Mouse (Mus musculus): ENCODE measurements at regions not wholly inside any gene's neighbourhood (a gene's known extent, or its start where the extent isn't known, plus 50 kb on each side); places are given as distances from the start of the nearest gene placed in this dataset.

DNA sequence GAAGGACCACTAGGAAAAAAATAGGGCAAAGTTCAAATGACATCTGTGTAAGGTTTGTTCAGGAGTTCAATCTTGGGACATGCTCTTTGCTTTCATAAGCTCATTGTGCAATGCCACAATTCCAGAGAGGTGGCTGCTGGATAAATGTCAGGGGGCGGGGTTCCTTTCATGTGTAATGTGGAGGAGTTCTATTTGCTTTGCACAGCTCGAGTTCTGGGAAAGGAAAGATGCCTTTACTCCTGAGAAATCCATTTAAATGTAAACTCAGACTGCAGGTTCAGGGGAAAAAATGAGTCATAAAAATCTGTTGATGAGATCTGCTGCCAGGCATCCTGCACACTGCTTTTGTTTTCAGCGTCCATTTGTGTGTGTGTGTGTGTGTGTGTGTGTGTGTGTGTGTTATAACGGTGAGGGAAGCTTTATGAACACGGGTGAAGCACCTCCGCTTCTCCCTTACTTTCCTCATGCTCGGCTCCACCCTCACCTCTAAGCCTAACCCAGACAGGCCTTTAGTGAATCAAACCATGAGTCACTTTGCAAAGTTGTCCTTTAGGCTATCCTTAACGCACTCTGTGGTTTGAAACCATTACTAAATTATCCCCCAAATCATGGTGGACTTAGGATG is 99.9 kb upstream of the Acsl4 start:
- ATAC-seq (ENCODE audit: low read depth), result no peak
- no peak overlapping the region for H3K4me3 ChIP-seq (ENCODE audit: low read depth, low read length)
- no peak overlapping the region for H3K9ac ChIP-seq (replicated peaks; ENCODE audit: low read depth, low read length)
- 68% methylated on average over 8 of the region's 8 CpGs for WGBS
- H3K9me3 ChIP-seq (ENCODE audit: control insufficient read depth, low read length), result no peaks in the 10 kb centered on the region
- H3K4me1 ChIP-seq (ENCODE audit: control insufficient read depth, insufficient read depth, low read length), result no peaks in the 10 kb centered on the region
- no peaks in the 10 kb centered on the region for H3K27me3 ChIP-seq (ENCODE audit: control insufficient read depth, insufficient read depth, low read length)
- H3K36me3 ChIP-seq (ENCODE audit: control insufficient read depth, insufficient read depth, low read length), result no peaks in the 10 kb centered on the region
- no peak overlapping the region for H3K27ac ChIP-seq (ENCODE audit: low read depth, low read length)
- no peak overlapping the region for H3K4me2 ChIP-seq (ENCODE audit: low read depth, low read length)

- Histone ChIP-seq H3K4me3 (ENCODE audit: low read depth, low read length) (no peak overlapping the region), H3K27me3 (ENCODE audit: control insufficient read depth, insufficient read depth, low read length) (no peaks in the 10 kb centered on the region), H3K9me3 (ENCODE audit: control insufficient read depth, low read length) (no peaks in the 10 kb centered on the region), H3K9ac (replicated peaks; ENCODE audit: low read depth, low read length) (no peak overlapping the region), H3K27ac (ENCODE audit: low read depth, low read length) (no peak overlapping the region), H3K4me2 (ENCODE audit: low read depth, low read length) (no peak overlapping the region), H3K4me1 (ENCODE audit: control insufficient read depth, insufficient read depth, low read length) (no peaks in the 10 kb centered on the region), H3K36me3 (ENCODE audit: control insufficient read depth, insufficient read depth, low read length) (no peaks in the 10 kb centered on the region)
- WGBS, result 77% methylated on average over 2 of the region's 2 CpGs
- no peak for ATAC-seq (ENCODE audit: low read depth)
Observed at GRCm38 (mm10) chrX:142501094-142501493, 110.8 kb upstream of the Acsl4 start.

DNA sequence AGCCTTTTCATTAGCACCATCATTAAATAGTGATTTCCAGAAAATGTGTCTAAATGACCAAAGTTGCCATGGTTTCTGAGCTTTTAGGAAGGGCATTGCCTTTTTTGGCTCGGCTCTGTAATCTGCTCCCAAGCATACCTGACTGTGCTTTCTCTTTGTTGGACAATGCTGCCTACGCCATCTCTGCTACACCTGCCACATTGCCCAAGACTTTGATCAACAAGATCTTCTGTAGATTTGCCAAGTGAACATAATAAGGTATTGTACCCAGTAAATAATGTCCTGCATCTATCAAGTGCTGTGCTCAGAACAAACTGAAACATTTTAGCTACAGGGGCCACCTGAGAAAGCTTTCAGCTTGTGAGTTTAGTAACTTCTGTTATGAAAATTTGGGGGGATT is 114.6 kb upstream of the Acsl4 start:
- Histone ChIP-seq H3K27me3 (ENCODE audit: control insufficient read depth, insufficient read depth, low read length) (no peaks in the 10 kb centered on the region), H3K36me3 (ENCODE audit: control insufficient read depth, insufficient read depth, low read length) (no peaks in the 10 kb centered on the region), H3K4me1 (ENCODE audit: control insufficient read depth, insufficient read depth, low read length) (no peaks in the 10 kb centered on the region), H3K4me3 (ENCODE audit: low read depth, low read length) (no peak overlapping the region), H3K9me3 (ENCODE audit: control insufficient read depth, low read length) (no peaks in the 10 kb centered on the region), H3K4me2 (ENCODE audit: low read depth, low read length) (no peak overlapping the region), H3K9ac (replicated peaks; ENCODE audit: low read depth, low read length) (no peak overlapping the region), H3K27ac (ENCODE audit: low read depth, low read length) (no peak overlapping the region)
- no peak for ATAC-seq (ENCODE audit: low read depth)
- 69% methylated on average over 2 of the region's 2 CpGs for WGBS

- ATAC-seq (ENCODE audit: low read depth), result no peak
- H3K4me3 ChIP-seq (ENCODE audit: low read depth, low read length), result no peak overlapping the region
- no peak overlapping the region for H3K9ac ChIP-seq (replicated peaks; ENCODE audit: low read depth, low read length)
- no peak overlapping the region for H3K27ac ChIP-seq (ENCODE audit: low read depth, low read length)
- no peaks in the 10 kb centered on the region for H3K36me3 ChIP-seq (ENCODE audit: control insufficient read depth, insufficient read depth, low read length)
- H3K4me2 ChIP-seq (ENCODE audit: low read depth, low read length), result no peak overlapping the region
- no peaks in the 10 kb centered on the region for H3K9me3 ChIP-seq (ENCODE audit: control insufficient read depth, low read length)
- no peaks in the 10 kb centered on the region for H3K4me1 ChIP-seq (ENCODE audit: control insufficient read depth, insufficient read depth, low read length)
- H3K27me3 ChIP-seq (ENCODE audit: control insufficient read depth, insufficient read depth, low read length), result no peaks in the 10 kb centered on the region
Observed at GRCm38 (mm10) chrX:142507475-142507874, 117.1 kb upstream of the Acsl4 start.

- H3K27ac ChIP-seq (ENCODE audit: low read depth, low read length), result no peak overlapping the region
- H3K4me2 ChIP-seq (ENCODE audit: low read depth, low read length), result no peak overlapping the region
- no peaks in the 10 kb centered on the region for H3K27me3 ChIP-seq (ENCODE audit: control insufficient read depth, insufficient read depth, low read length)
- ATAC-seq (ENCODE audit: low read depth), result no peak
- no peak overlapping the region for H3K4me3 ChIP-seq (ENCODE audit: low read depth, low read length)
- 91% methylated on average over 5 of the region's 5 CpGs for WGBS
- no peaks in the 10 kb centered on the region for H3K36me3 ChIP-seq (ENCODE audit: control insufficient read depth, insufficient read depth, low read length)
- no peaks in the 10 kb centered on the region for H3K9me3 ChIP-seq (ENCODE audit: control insufficient read depth, low read length)
- no peaks in the 10 kb centered on the region for H3K4me1 ChIP-seq (ENCODE audit: control insufficient read depth, insufficient read depth, low read length)
- no peak overlapping the region for H3K9ac ChIP-seq (replicated peaks; ENCODE audit: low read depth, low read length)
Observed at GRCm38 (mm10) chrX:142516406-142517131, 126.2 kb upstream of the Acsl4 start.

DNA sequence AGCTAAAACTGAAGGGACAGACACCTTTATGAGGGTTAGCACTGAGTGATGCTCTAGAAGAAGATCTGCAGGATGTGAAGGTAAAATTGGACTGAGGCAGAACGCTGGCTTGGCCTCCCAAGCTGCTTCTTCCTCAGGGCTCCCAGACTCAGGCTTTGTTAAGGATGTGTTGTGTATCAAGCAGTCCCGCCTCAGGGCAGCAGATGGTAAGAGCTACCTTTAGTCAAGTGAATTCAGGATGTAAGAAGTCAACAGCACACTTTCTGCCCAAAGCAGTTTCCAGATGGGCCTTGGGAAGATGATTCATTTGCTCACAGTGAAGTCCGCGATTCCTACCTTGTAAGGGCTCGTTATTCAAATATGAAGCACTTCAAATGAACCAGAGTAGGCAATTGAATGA is 126.9 kb upstream of the Acsl4 start:
- Histone ChIP-seq H3K27me3 (ENCODE audit: control insufficient read depth, insufficient read depth, low read length) (no peaks in the 10 kb centered on the region), H3K9ac (replicated peaks; ENCODE audit: low read depth, low read length) (no peak overlapping the region), H3K36me3 (ENCODE audit: control insufficient read depth, insufficient read depth, low read length) (no peaks in the 10 kb centered on the region), H3K27ac (ENCODE audit: low read depth, low read length) (no peak overlapping the region), H3K4me2 (ENCODE audit: low read depth, low read length) (no peak overlapping the region), H3K9me3 (ENCODE audit: control insufficient read depth, low read length) (no peaks in the 10 kb centered on the region), H3K4me1 (ENCODE audit: control insufficient read depth, insufficient read depth, low read length) (no peaks in the 10 kb centered on the region), H3K4me3 (ENCODE audit: low read depth, low read length) (no peak overlapping the region)
- no peak for ATAC-seq (ENCODE audit: low read depth)
- WGBS, result 85% methylated on average over 5 of the region's 5 CpGs

GRCm38 (mm10) chrX:142521063-142521462 is 130.7 kb upstream of the Acsl4 start:
- H3K27me3 ChIP-seq (ENCODE audit: control insufficient read depth, insufficient read depth, low read length), result no peaks in the 10 kb centered on the region
- no peak overlapping the region for H3K27ac ChIP-seq (ENCODE audit: low read depth, low read length)
- no peaks in the 10 kb centered on the region for H3K9me3 ChIP-seq (ENCODE audit: control insufficient read depth, low read length)
- H3K9ac ChIP-seq (replicated peaks; ENCODE audit: low read depth, low read length), result no peak overlapping the region
- H3K4me3 ChIP-seq (ENCODE audit: low read depth, low read length), result no peak overlapping the region
- H3K4me1 ChIP-seq (ENCODE audit: control insufficient read depth, insufficient read depth, low read length), result no peaks in the 10 kb centered on the region
- WGBS, result 84% methylated on average over 4 of the region's 4 CpGs
- H3K4me2 ChIP-seq (ENCODE audit: low read depth, low read length), result no peak overlapping the region
- ATAC-seq (ENCODE audit: low read depth), result no peak
- H3K36me3 ChIP-seq (ENCODE audit: control insufficient read depth, insufficient read depth, low read length), result no peaks in the 10 kb centered on the region

- H3K4me3 ChIP-seq (ENCODE audit: low read depth, low read length), result no peak overlapping the region
- no peak overlapping the region for H3K27ac ChIP-seq (ENCODE audit: low read depth, low read length)
- H3K36me3 ChIP-seq (ENCODE audit: control insufficient read depth, insufficient read depth, low read length), result no peaks in the 10 kb centered on the region
- no peaks in the 10 kb centered on the region for H3K27me3 ChIP-seq (ENCODE audit: control insufficient read depth, insufficient read depth, low read length)
- ATAC-seq (ENCODE audit: low read depth), result no peak
- H3K9ac ChIP-seq (replicated peaks; ENCODE audit: low read depth, low read length), result no peak overlapping the region
- 36% methylated on average over 1 of the region's 1 CpGs for WGBS
- no peak overlapping the region for H3K4me2 ChIP-seq (ENCODE audit: low read depth, low read length)
- H3K4me1 ChIP-seq (ENCODE audit: control insufficient read depth, insufficient read depth, low read length), result no peaks in the 10 kb centered on the region
- no peaks in the 10 kb centered on the region for H3K9me3 ChIP-seq (ENCODE audit: control insufficient read depth, low read length)
Observed at GRCm38 (mm10) chrX:142526953-142527352, 136.6 kb upstream of the Acsl4 start.

GRCm38 (mm10) chrX:142529892-142530291 is 139.6 kb upstream of the Acsl4 start:
- WGBS, result 47% methylated on average over 7 of the region's 7 CpGs
- H3K27ac ChIP-seq (ENCODE audit: low read depth, low read length), result no peak overlapping the region
- no peaks in the 10 kb centered on the region for H3K4me1 ChIP-seq (ENCODE audit: control insufficient read depth, insufficient read depth, low read length)
- H3K9me3 ChIP-seq (ENCODE audit: control insufficient read depth, low read length), result no peaks in the 10 kb centered on the region
- H3K27me3 ChIP-seq (ENCODE audit: control insufficient read depth, insufficient read depth, low read length), result no peaks in the 10 kb centered on the region
- H3K36me3 ChIP-seq (ENCODE audit: control insufficient read depth, insufficient read depth, low read length), result no peaks in the 10 kb centered on the region
- H3K9ac ChIP-seq (replicated peaks; ENCODE audit: low read depth, low read length), result no peak overlapping the region
- no peak overlapping the region for H3K4me3 ChIP-seq (ENCODE audit: low read depth, low read length)
- ATAC-seq (ENCODE audit: low read depth), result no peak
- H3K4me2 ChIP-seq (ENCODE audit: low read depth, low read length), result no peak overlapping the region
